Comparison of ENCODE assay signal across 9 mouse cellular contexts in genomic region chr4:143985165-143985564, GRCm38 (mm10). TPM values are rescaled to one million over a fixed set of nuclear protein-coding genes. Genes with fewer than 3 reads are reported as not detected.
A peak's percentile ranks its signal among the peaks of the same experiment; 100 is the strongest.
DNase-seq lines count a peak whose midpoint lies in the region.
"Not testable (repeated sequence)": the region's sequence is repeated elsewhere in the genome, so short reads cannot be mapped to it uniquely, and the experiment has no call there.
"Had no signal": no experiment of that assay in that cellular context is flagged by ENCODE, and none has a peak within 500 bp of the region (broad histone marks: within the 10 kb centered on the region; RNA-seq: fewer than 3 reads in every experiment).

No protein-coding gene starts in this region.

- intact Hi-C loops in left cerebral cortex, postnatal 14 days (cut with DNase I), result not testable (repeated sequence)

- peak; percentile 2 to 18 for DNase-seq in cerebellum, adult 18-20 months
- peak; percentile 29 for DNase-seq in gastrocnemius, adult 18-20 months (ENCODE audit: low spot score)
- peak; percentile 12 for DNase-seq in heart, postnatal 4 days
- DNase-seq in layer of hippocampus, adult 9-11 months, result peak; percentile 8
- DNase-seq in left cerebral cortex, postnatal 14 days (ENCODE audit: low spot score in 2 of 2), result peak; percentile 7 to 15
- DNase-seq in monocyte, adult 2 months (ENCODE audit: low read depth in 1 of 2, low spot score in 2 of 2), result peak; percentile 0 to 21
- DNase-seq in spleen, postnatal 36 days (ENCODE audit: low spot score in 2 of 2), result peak; percentile 3 to 4
- peak; percentile 1 to 28 for DNase-seq in urinary bladder, postnatal 36 days (ENCODE audit: low spot score in 2 of 2)

RNA-seq across cellular contexts. Expression of gene Pramef17, which starts 9.0 kb away (rescaled TPM):
- not detected for total RNA-seq in gastrocnemius, adult 18-20 months (2021)
- not detected for total RNA-seq in heart, postnatal 4 days (2021)
- not detected for total RNA-seq in left cerebral cortex, postnatal 14 days (2021)
- total RNA-seq: megakaryocyte, adult 5-6 weeks had no signal

RNA-seq across cellular contexts. Expression of gene Gm13101, which starts 18.4 kb away (rescaled TPM):
- total RNA-seq in gastrocnemius, adult 18-20 months (2021), result not detected
- total RNA-seq in heart, postnatal 4 days (2021), result not detected
- not detected for total RNA-seq in left cerebral cortex, postnatal 14 days (2021)
- total RNA-seq: megakaryocyte, adult 5-6 weeks had no signal

RNA-seq across cellular contexts. Expression of gene Pramef25, which starts 34.3 kb away (rescaled TPM):
- not detected for total RNA-seq in gastrocnemius, adult 18-20 months (2021)
- total RNA-seq in heart, postnatal 4 days (2021), result not detected
- not detected for total RNA-seq in left cerebral cortex, postnatal 14 days (2021)
- total RNA-seq: megakaryocyte, adult 5-6 weeks had no signal

Comparison
In these comparisons a context has a peak if more than half of its experiments do, and no peak if none do; other contexts are left out.
1. Peak in every context shown above with its lines: DNase-seq.